Mouse (Mus musculus) MEL (cell line): ENCODE data around the gene Rpusd4. TPM values are rescaled to one million over a fixed set of nuclear protein-coding genes. Genes with fewer than 3 reads are reported as not detected.

Experiments used
- DNase-seq: peaks from one replicate; pipeline ENCODE4 v3.0.0; 2011; ENCODE audit warnings: low read depth, low spot score
- H3K27ac ChIP-seq: 2 replicates; pipeline ENCODE4 v1.5.1; 2012; ENCODE audit warnings: low read depth, mild to moderate bottlenecking, control low read depth, low read length, moderate library complexity; ENCODE audit not compliant: control insufficient read depth
- H3K27me3 ChIP-seq, 2 experiments: fragments of 150-350 bp in 1 of 2; sonication (generic) in 1 of 2; 2 replicates each; pipeline ENCODE4 v1.6.1; 2012; ENCODE audit warnings: low read length in 2 of 2, mild to moderate bottlenecking in 2 of 2, improper control_type of control experiment in 1 of 2, moderate library complexity in 1 of 2; ENCODE audit not compliant: insufficient read depth in 2 of 2, control insufficient read depth in 1 of 2
- H3K36me3 ChIP-seq, 2 experiments: 2 replicates each; pipeline ENCODE4 v1.6.1; 2012 to 2014; ENCODE audit warnings: low read length in 2 of 2, improper control_type of control experiment in 1 of 2, inconsistent platforms in 1 of 2, mild to moderate bottlenecking in 1 of 2; ENCODE audit not compliant: insufficient read depth in 2 of 2, control insufficient read depth in 1 of 2
- H3K4me1 ChIP-seq, 2 experiments: fragments of 150-350 bp in 1 of 2; sonication (generic) in 1 of 2; 2 replicates each; pipeline ENCODE4 v1.6.1; 2012; ENCODE audit warnings: low read length in 2 of 2, improper control_type of control experiment in 1 of 2, mild to moderate bottlenecking in 1 of 2; ENCODE audit not compliant: insufficient read depth in 2 of 2, control insufficient read depth in 1 of 2
- H3K4me3 ChIP-seq, 2 experiments: fragments of 150-350 bp in 1 of 2; sonication (generic) in 1 of 2; 2 replicates each; pipeline ENCODE4 v1.5.1; 2012; ENCODE audit warnings: low read depth in 2 of 2, low read length in 2 of 2, mild to moderate bottlenecking in 2 of 2, moderate library complexity in 2 of 2, control low read depth in 1 of 2, improper control_type of control experiment in 1 of 2; ENCODE audit not compliant: control insufficient read depth in 1 of 2, insufficient read depth in 1 of 2
- H3K79me2 ChIP-seq: 2 replicates; pipeline ENCODE4 v1.6.1; 2012; ENCODE audit warnings: mild to moderate bottlenecking, low read length, moderate library complexity; ENCODE audit not compliant: control insufficient read depth, poor library complexity, insufficient read depth
- H3K9ac ChIP-seq: 2 replicates; pipeline ENCODE4 v1.6.1; 2012; ENCODE audit warnings: low read depth, mild to moderate bottlenecking, control low read depth, low read length, moderate library complexity; ENCODE audit not compliant: control insufficient read depth, poor library complexity, severe bottlenecking
- H3K9me3 ChIP-seq: fragments of 150-350 bp; sonication (generic); replicated peaks from 2 replicates; pipeline ENCODE4 v1.6.1; 2012; ENCODE audit warnings: mild to moderate bottlenecking, low read length, improper control_type of control experiment, moderate library complexity; ENCODE audit not compliant: insufficient read depth
- CTCF ChIP-seq, 3 experiments: IDR thresholded peaks in 2 of 3; conservative IDR thresholded peaks in 1 of 3; 2 replicates each; pipeline ENCODE4 v1.5.1; 2011 to 2012; ENCODE audit warnings: low read length in 3 of 3, low read depth in 2 of 3, mild to moderate bottlenecking in 2 of 3, improper control_type of control experiment in 1 of 3, inconsistent platforms in 1 of 3, mixed read lengths in 1 of 3, moderate library complexity in 1 of 3; ENCODE audit not compliant: control insufficient read depth in 1 of 3, insufficient read depth in 1 of 3, poor library complexity in 1 of 3, severe bottlenecking in 1 of 3
- E2F4 ChIP-seq: IDR thresholded peaks from 2 replicates; pipeline ENCODE4 v1.6.1; 2011; ENCODE audit warnings: low read depth, low read length, improper control_type of control experiment, borderline replicate concordance
- ELF1 ChIP-seq: IDR thresholded peaks from 2 replicates; pipeline ENCODE4 v1.6.1; 2014; ENCODE audit warnings: low read depth, mild to moderate bottlenecking, inconsistent platforms, low read length, improper control_type of control experiment, moderate library complexity
- EP300 ChIP-seq, 2 experiments: IDR thresholded peaks; 2 replicates each; pipeline ENCODE4 v1.6.1; 2011; ENCODE audit warnings: improper control_type of control experiment in 2 of 2, low read length in 2 of 2, low read depth in 1 of 2, mild to moderate bottlenecking in 1 of 2
- ETS1 ChIP-seq: IDR thresholded peaks from 2 replicates; pipeline ENCODE4 v1.6.1; 2012; ENCODE audit warnings: low read depth, mild to moderate bottlenecking, inconsistent platforms, low read length, improper control_type of control experiment, moderate library complexity
- GABPA ChIP-seq: IDR thresholded peaks from 2 replicates; pipeline ENCODE4 v1.6.1; 2012; ENCODE audit warnings: low read depth, mild to moderate bottlenecking, inconsistent platforms, low read length, improper control_type of control experiment, moderate library complexity
- JUND ChIP-seq: IDR thresholded peaks from 2 replicates; pipeline ENCODE4 v1.6.1; 2011; ENCODE audit warnings: low read depth, mild to moderate bottlenecking, improper control_type of control experiment, low read length
- MAFK ChIP-seq: IDR thresholded peaks from 2 replicates; pipeline ENCODE4 v1.6.1; 2011; ENCODE audit warnings: low read depth, mild to moderate bottlenecking, low read length, improper control_type of control experiment, borderline replicate concordance
- MXI1 ChIP-seq: IDR thresholded peaks from 2 replicates; pipeline ENCODE4 v1.6.1; 2011; ENCODE audit warnings: mild to moderate bottlenecking, low read depth, low read length, improper control_type of control experiment
- MYB ChIP-seq: IDR thresholded peaks from 2 replicates; pipeline ENCODE4 v1.6.1; 2011; ENCODE audit warnings: mild to moderate bottlenecking, low read depth, low read length, improper control_type of control experiment
- NELFE ChIP-seq: IDR thresholded peaks from 2 replicates; pipeline ENCODE4 v1.6.1; 2011; ENCODE audit warnings: low read depth, low read length, improper control_type of control experiment
- POLR2AphosphoS5 ChIP-seq: IDR thresholded peaks from 2 replicates; pipeline ENCODE4 v1.6.1; 2012; ENCODE audit warnings: low read depth, borderline replicate concordance, mild to moderate bottlenecking, inconsistent platforms, low read length, moderate library complexity, mixed read lengths
- RAD21 ChIP-seq: IDR thresholded peaks from 2 replicates; pipeline ENCODE4 v1.6.1; 2011; ENCODE audit warnings: mild to moderate bottlenecking, low read depth, low read length, improper control_type of control experiment
- RCOR1 ChIP-seq: IDR thresholded peaks from 2 replicates; pipeline ENCODE4 v1.6.1; 2012; ENCODE audit warnings: low read depth, mild to moderate bottlenecking, inconsistent platforms, low read length, improper control_type of control experiment
- SIN3A ChIP-seq: IDR thresholded peaks from 2 replicates; pipeline ENCODE4 v1.6.1; 2012; ENCODE audit warnings: low read length, improper control_type of control experiment, inconsistent platforms
- SMC3 ChIP-seq: IDR thresholded peaks from 2 replicates; pipeline ENCODE4 v1.6.1; 2011; ENCODE audit warnings: low read depth, low read length, improper control_type of control experiment
- ZNF384 ChIP-seq: IDR thresholded peaks from 2 replicates; pipeline ENCODE4 v1.6.1; 2012; ENCODE audit warnings: low read depth, mild to moderate bottlenecking, inconsistent platforms, low read length, improper control_type of control experiment
- polyA plus RNA-seq, 2 experiments: library from polyadenylated mRNA; stranded (reverse) in 1 of 2; unstranded in 1 of 2; fragments of >175 nt in 1 of 2; fragments of >200 nt in 1 of 2; gene quantifications; 2 replicates each; pipeline versions ENCODE4 v1.2.1 to v1.2.4; 2012; ENCODE audit warnings: low replicate concordance in 2 of 2, low read depth in 1 of 2; ENCODE audit not compliant: insufficient read length in 2 of 2, insufficient read depth in 1 of 2, missing spikeins in 1 of 2
- total RNA-seq: library from RNA; depleted of rRNA; stranded (reverse); fragments of 300-350 nt; gene quantifications from 2 replicates; pipeline ENCODE4 v1.2.3, GENCODE M21; 2012

The Rpusd4 gene
- total and polyA plus RNA-seq, 3 experiments = 36.3 to 40.9 TPM; not detected in 1

GRCm38 (mm10) chr9:35223466-35223865 lies 44.2 kb upstream of the Rpusd4 start:
- Histone ChIP-seq H3K9ac (no peak overlapping the region), H3K4me3 (no peak overlapping the region), H3K4me1 (no peaks in the 10 kb centered on the region), H3K36me3 (peaks cover under 1 to 3% of the 10 kb centered on the region in 2 experiments; a peak in 2 of 4 replicates), H3K9me3 (no peaks in the 10 kb centered on the region), H3K27ac (no peak overlapping the region), H3K27me3 (no peaks in the 10 kb centered on the region), H3K79me2 (no peaks in the 10 kb centered on the region)
- TF ChIP-seq MXI1 (no peak), MAFK (no peak), MYB (no peak), POLR2AphosphoS5 (no peak), ZNF384 (no peak), EP300 (IDR thresholded peaks at IDR 0.05; ENCODE audit: low read depth in 1 of 2, low read length in 2 of 2) (no peak), GABPA (no peak), NELFE (no peak), ELF1 (no peak), SMC3 (no peak), ETS1 (no peak), SIN3A (no peak)
- DNase-seq = no peak

- peaks cover 0 to 6% of the 10 kb centered on the region in 2 experiments; a peak in 2 of 4 replicates for H3K36me3 ChIP-seq
- DNase-seq = no peak
- no peaks in the 10 kb centered on the region for H3K79me2 ChIP-seq
- H3K27ac ChIP-seq = no peak overlapping the region
- H3K4me3 ChIP-seq = no peak overlapping the region
- H3K9ac ChIP-seq = no peak overlapping the region
- peaks cover 0 to 5% of the 10 kb centered on the region in 2 experiments; a peak in 1 of 4 replicates for H3K4me1 ChIP-seq
- no peaks in the 10 kb centered on the region for H3K27me3 ChIP-seq
- TF ChIP-seq RCOR1 (no peak), E2F4 (no peak), GABPA (no peak), RAD21 (no peak), SMC3 (no peak), EP300 (IDR thresholded peaks at IDR 0.05; ENCODE audit: low read depth in 1 of 2, low read length in 2 of 2) (no peak), CTCF (IDR thresholded peaks at IDR 0.05 in 2 of 3, conservative IDR thresholded peaks at IDR 0.05 in 1 of 3; ENCODE audit: control insufficient read depth in 1 of 3, insufficient read depth in 1 of 3, low read depth in 2 of 3, low read length in 3 of 3, poor library complexity in 1 of 3, severe bottlenecking in 1 of 3) (no peak), NELFE (no peak), JUND (no peak)
- TF ChIP-seq, all 39 proteins: peak for 0
- no peaks in the 10 kb centered on the region for H3K9me3 ChIP-seq
Measured at GRCm38 (mm10) chr9:35228671-35229070, 39.0 kb upstream of the Rpusd4 start.
